In the genomic region with DNA sequence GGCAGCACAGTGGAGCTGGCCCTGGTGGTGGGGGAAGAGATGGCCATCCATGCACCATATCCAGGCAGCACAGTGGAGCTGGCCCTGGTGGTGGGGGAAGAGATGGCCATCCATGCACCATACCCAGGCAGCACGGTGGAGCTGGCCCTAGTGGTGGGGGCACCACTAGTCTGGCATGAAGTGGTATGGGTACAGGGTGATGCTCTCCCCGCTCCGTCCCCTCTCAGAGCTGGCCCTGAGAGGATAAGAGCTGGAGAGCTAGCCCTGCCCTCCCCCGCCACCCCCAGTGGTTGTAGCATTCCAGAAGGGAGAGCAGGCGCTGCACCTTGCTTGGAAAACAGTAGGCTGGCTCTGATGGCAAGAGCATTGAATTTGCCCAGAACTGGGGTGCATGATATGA, we compare ENCODE assay signal across 26 mouse cellular contexts. TPM values are rescaled to one million over a fixed set of nuclear protein-coding genes. Genes with fewer than 3 reads are reported as not detected.
DNase-seq lines count a peak whose midpoint lies in the region; ATAC-seq and TF ChIP-seq lines count a peak whose summit lies in the region.
"Had no signal": no experiment of that assay in that cellular context is flagged by ENCODE, and none has a peak within 500 bp of the region (broad histone marks: within the 10 kb centered on the region; RNA-seq: fewer than 3 reads in every experiment).

No protein-coding gene starts in this region.

- no peaks in the 10 kb centered on the region for H3K36me3 ChIP-seq in kidney, postnatal 0 days (ENCODE audit: insufficient read depth, low read length)
- H3K36me3 ChIP-seq in midbrain, embryonic 12.5 days: no peaks in the 10 kb centered on the region
- H3K36me3 ChIP-seq in midbrain, embryonic 16.5 days (ENCODE audit: control insufficient read depth, insufficient read depth, low read length): no peaks in the 10 kb centered on the region
- H3K36me3 ChIP-seq in midbrain, postnatal 0 days (ENCODE audit: insufficient read depth, low read length): no peaks in the 10 kb centered on the region
- H3K36me3 ChIP-seq: embryonic facial prominence, embryonic 15.5 days; hindbrain, embryonic 15.5 days; limb, embryonic 13.5 days; liver, embryonic 12.5 days; stomach, embryonic 15.5 days had no signal

- no peak for TF ChIP-seq CTCF in kidney, postnatal 0 days (IDR thresholded peaks at IDR 0.05; ENCODE audit: low read depth)
- no peak for TF ChIP-seq CTCF in midbrain, postnatal 0 days (IDR thresholded peaks at IDR 0.05)

- H3K9ac ChIP-seq in kidney, postnatal 0 days (ENCODE audit: low read depth, low read length): no peak overlapping the region
- no peak overlapping the region for H3K9ac ChIP-seq in midbrain, embryonic 12.5 days (replicated peaks)
- no peak overlapping the region for H3K9ac ChIP-seq in midbrain, embryonic 16.5 days (ENCODE audit: low read depth, low read length)
- no peak overlapping the region for H3K9ac ChIP-seq in midbrain, postnatal 0 days (replicated peaks; ENCODE audit: low read length, poor library complexity, severe bottlenecking)
- H3K9ac ChIP-seq: embryonic facial prominence, embryonic 15.5 days; hindbrain, embryonic 15.5 days; limb, embryonic 13.5 days; liver, embryonic 12.5 days; liver, postnatal 0 days; stomach, embryonic 15.5 days had no signal

- H3K27ac ChIP-seq in kidney, postnatal 0 days: no peak overlapping the region
- no peak overlapping the region for H3K27ac ChIP-seq in midbrain, embryonic 12.5 days (replicated peaks)
- H3K27ac ChIP-seq in midbrain, embryonic 16.5 days (ENCODE audit: low read length): no peak overlapping the region
- H3K27ac ChIP-seq in midbrain, postnatal 0 days (ENCODE audit: low read depth, low read length): no peak overlapping the region
- H3K27ac ChIP-seq: embryonic facial prominence, embryonic 15.5 days; hindbrain, embryonic 15.5 days; limb, embryonic 13.5 days; liver, embryonic 12.5 days; stomach, embryonic 15.5 days had no signal

- H3K4me3 ChIP-seq in kidney, postnatal 0 days (replicated peaks; ENCODE audit: low read depth, low read length): no peak overlapping the region
- H3K4me3 ChIP-seq in midbrain, embryonic 12.5 days: no peak overlapping the region
- H3K4me3 ChIP-seq in midbrain, embryonic 16.5 days (ENCODE audit: low read depth, low read length): no peak overlapping the region
- H3K4me3 ChIP-seq in midbrain, postnatal 0 days (ENCODE audit: low read depth, low read length): no peak overlapping the region
- H3K4me3 ChIP-seq: embryonic facial prominence, embryonic 15.5 days; hindbrain, embryonic 15.5 days; limb, embryonic 13.5 days; liver, embryonic 12.5 days; stomach, embryonic 15.5 days had no signal

- WGBS in kidney, postnatal 0 days: 90% methylated on average over 5 of the region's 5 CpGs
- WGBS in midbrain, embryonic 12.5 days: 98% methylated on average over 5 of the region's 5 CpGs
- 93% methylated on average over 5 of the region's 5 CpGs for WGBS in midbrain, embryonic 16.5 days
- 88% methylated on average over 4 of the region's 5 CpGs for WGBS in midbrain, postnatal 0 days

- no peaks in the 10 kb centered on the region for H3K27me3 ChIP-seq in kidney, postnatal 0 days (ENCODE audit: insufficient read depth, low read length)
- H3K27me3 ChIP-seq in midbrain, embryonic 12.5 days: no peaks in the 10 kb centered on the region
- H3K27me3 ChIP-seq in midbrain, embryonic 16.5 days (ENCODE audit: control insufficient read depth, insufficient read depth, low read depth, low read length): no peaks in the 10 kb centered on the region
- no peaks in the 10 kb centered on the region for H3K27me3 ChIP-seq in midbrain, postnatal 0 days (ENCODE audit: insufficient read depth, low read length)
- H3K27me3 ChIP-seq: embryonic facial prominence, embryonic 15.5 days; hindbrain, embryonic 15.5 days; limb, embryonic 13.5 days; liver, embryonic 12.5 days; stomach, embryonic 15.5 days had no signal

- peak; percentile 84 for DNase-seq in heart, adult 11 months
- no peak for DNase-seq in heart, adult 18-20 months
- no peak for DNase-seq in kidney, postnatal 0 days (ENCODE audit: low spot score)
- no peak for DNase-seq in kidney, adult 8-10 months
- no peak for DNase-seq in midbrain, postnatal 0 days (ENCODE audit: low spot score)
- DNase-seq in adrenal gland, adult 8-10 months: no peak
- DNase-seq: adrenal gland, postnatal 25 days; cerebellum, adult 11-12 months; cerebellum, adult 9-11 months; embryo, embryonic 11 days; heart, postnatal 14 days; kidney, adult 11 months; liver, postnatal 0 days; lung, postnatal 10 days; right cerebral cortex, postnatal 25 days had no signal

- ATAC-seq in kidney, postnatal 0 days (replicated peaks; ENCODE audit: low FRiP score, low read depth): peak; percentile 68
- peak; percentile 58 for ATAC-seq in midbrain, embryonic 12.5 days (ENCODE audit: low FRiP score, low read depth)
- no peak for ATAC-seq in midbrain, embryonic 16.5 days
- ATAC-seq in midbrain, postnatal 0 days (ENCODE audit: low FRiP score): peak; percentile 16; the same call in 1 of the 2 replicates
- ATAC-seq: CD4-positive, CD25-positive, alpha-beta regulatory T cell, adult 4 months; forebrain, embryonic 14.5 days; inflammation-experienced regulatory T-cells, adult 6 months; liver, embryonic 12.5 days; liver, postnatal 0 days had no signal

- H3K9me3 ChIP-seq in kidney, postnatal 0 days (replicated peaks; ENCODE audit: low read length): no peaks in the 10 kb centered on the region
- no peaks in the 10 kb centered on the region for H3K9me3 ChIP-seq in midbrain, embryonic 12.5 days
- H3K9me3 ChIP-seq in midbrain, embryonic 16.5 days (replicated peaks; ENCODE audit: control insufficient read depth, low read length, poor library complexity, severe bottlenecking): no peaks in the 10 kb centered on the region
- H3K9me3 ChIP-seq in midbrain, postnatal 0 days (ENCODE audit: low read length): no peaks in the 10 kb centered on the region
- H3K9me3 ChIP-seq: embryonic facial prominence, embryonic 15.5 days; hindbrain, embryonic 15.5 days; limb, embryonic 13.5 days; liver, embryonic 12.5 days; stomach, embryonic 15.5 days had no signal

- no peaks in the 10 kb centered on the region for H3K4me1 ChIP-seq in kidney, postnatal 0 days (replicated peaks; ENCODE audit: insufficient read depth, low read length)
- H3K4me1 ChIP-seq in midbrain, embryonic 12.5 days: no peaks in the 10 kb centered on the region
- H3K4me1 ChIP-seq in midbrain, embryonic 16.5 days (ENCODE audit: control insufficient read depth, insufficient read depth, low read length): no peaks in the 10 kb centered on the region
- H3K4me1 ChIP-seq in midbrain, postnatal 0 days (ENCODE audit: insufficient read depth, low read length): no peaks in the 10 kb centered on the region
- H3K4me1 ChIP-seq: embryonic facial prominence, embryonic 15.5 days; hindbrain, embryonic 15.5 days; limb, embryonic 13.5 days; liver, embryonic 12.5 days; stomach, embryonic 15.5 days had no signal

- H3K4me2 ChIP-seq in kidney, postnatal 0 days (ENCODE audit: low read length): no peak overlapping the region
- no peak overlapping the region for H3K4me2 ChIP-seq in midbrain, embryonic 12.5 days (replicated peaks)
- no peak overlapping the region for H3K4me2 ChIP-seq in midbrain, embryonic 16.5 days (ENCODE audit: low read length)
- no peak overlapping the region for H3K4me2 ChIP-seq in midbrain, postnatal 0 days (ENCODE audit: low read depth, low read length, poor library complexity, severe bottlenecking)
- H3K4me2 ChIP-seq: embryonic facial prominence, embryonic 15.5 days; hindbrain, embryonic 15.5 days; limb, embryonic 13.5 days; liver, embryonic 12.5 days; stomach, embryonic 15.5 days had no signal

RNA-seq across cellular contexts. Expression of gene Arhgef26, which starts 26.9 kb away (rescaled TPM):
- total RNA-seq in heart, adult 18-20 months (2021): 1 to 10 TPM; 1.2 to 1.5 TPM
- polyA plus RNA-seq in kidney, postnatal 0 days (2015; fragmentation: Nextera tagmentation; extraction: Ambion mirVana): 7.8 and 8.8 TPM in 2 replicates
- 6.4 and 7.9 TPM in 2 replicates for polyA plus RNA-seq in midbrain, embryonic 12.5 days (2016; fragmentation: Nextera tagmentation; extraction: Ambion mirVana)
- 10.7 and 12.9 TPM in 2 replicates for polyA plus RNA-seq in midbrain, embryonic 16.5 days (2015; fragmentation: Nextera tagmentation; extraction: Ambion mirVana)
- total RNA-seq in midbrain, postnatal 0 days (2014; rRNA removed): 23.3 and 26.7 TPM in 2 replicates
- 14.1 and 16.5 TPM in 2 replicates for polyA plus RNA-seq in midbrain, postnatal 0 days (2015; fragmentation: Nextera tagmentation; extraction: Ambion mirVana)
- total RNA-seq in adrenal gland, adult 8-10 months (2022): 1 to 10 TPM; 2.2 to 5.2 (median 2.5) TPM
- total RNA-seq: megakaryocyte progenitor cell, adult 5-6 weeks had no signal
